Mouse (Mus musculus): Measurements from ENCODE around the gene Nova1. TPM values are rescaled to one million over a fixed set of nuclear protein-coding genes. Genes with fewer than 3 reads are reported as not detected.
A peak's percentile ranks its signal among the peaks of the same experiment; 100 is the strongest.

The Nova1 gene
- polyA plus RNA-seq, 1 experiment from 2014 or later = 3.7 TPM

GRCm38 (mm10) chr12:46731943-46732342, 86.8 kb downstream of the Nova1 start:
- ATAC-seq (replicated peaks; ENCODE audit: insufficient number of reproducible peaks, low FRiP score, low TSS enrichment, low read depth) = no peak
- Histone ChIP-seq H3K9ac (replicated peaks; ENCODE audit: low read length) (no peak overlapping the region), H3K4me3 (ENCODE audit: low read depth, low read length) (no peak overlapping the region), H3K36me3 (replicated peaks; ENCODE audit: control insufficient read depth, insufficient read depth, low read depth, low read length) (no peaks in the 10 kb centered on the region), H3K27me3 (ENCODE audit: control insufficient read depth, insufficient read depth, low read length) (no peaks in the 10 kb centered on the region), H3K4me1 (ENCODE audit: control insufficient read depth, insufficient read depth, low read length) (no peaks in the 10 kb centered on the region), H3K27ac (replicated peaks; ENCODE audit: low read depth, low read length) (no peak overlapping the region), H3K4me2 (ENCODE audit: low read depth, low read length) (no peak overlapping the region), H3K9me3 (replicated peaks; ENCODE audit: control insufficient read depth, low read length) (no peaks in the 10 kb centered on the region)
- WGBS = 76% methylated on average over 1 of the region's 1 CpGs
- no peak for DNase-seq (ENCODE audit: low spot score)

GRCm38 (mm10) chr12:46721914-46722313, 96.8 kb downstream of the Nova1 start:
- peak; percentile 9 for DNase-seq (ENCODE audit: low spot score)
- 57% methylated on average over 8 of the region's 8 CpGs for WGBS

GRCm38 (mm10) chr12:46719076-46719475, 99.7 kb downstream of the Nova1 start:
- Histone ChIP-seq H3K27ac (replicated peaks; ENCODE audit: low read depth, low read length) (no peak overlapping the region), H3K9me3 (replicated peaks; ENCODE audit: control insufficient read depth, low read length) (no peaks in the 10 kb centered on the region), H3K4me1 (ENCODE audit: control insufficient read depth, insufficient read depth, low read length) (no peaks in the 10 kb centered on the region), H3K4me3 (ENCODE audit: low read depth, low read length) (no peak overlapping the region), H3K27me3 (ENCODE audit: control insufficient read depth, insufficient read depth, low read length) (no peaks in the 10 kb centered on the region), H3K9ac (replicated peaks; ENCODE audit: low read length) (no peak overlapping the region), H3K4me2 (ENCODE audit: low read depth, low read length) (no peak overlapping the region), H3K36me3 (replicated peaks; ENCODE audit: control insufficient read depth, insufficient read depth, low read depth, low read length) (no peaks in the 10 kb centered on the region)
- DNase-seq (ENCODE audit: low spot score) (no peak), ATAC-seq (replicated peaks; ENCODE audit: insufficient number of reproducible peaks, low FRiP score, low TSS enrichment, low read depth) (no peak)
- 89% methylated on average over 4 of the region's 4 CpGs for WGBS

More at GRCm38 (mm10) chr12:46721914-46722313, 96.8 kb downstream of the Nova1 start:
- Histone ChIP-seq H3K4me1 (ENCODE audit: control insufficient read depth, insufficient read depth, low read length) (no peaks in the 10 kb centered on the region), H3K27ac (replicated peaks; ENCODE audit: low read depth, low read length) (no peak overlapping the region), H3K36me3 (replicated peaks; ENCODE audit: control insufficient read depth, insufficient read depth, low read depth, low read length) (no peaks in the 10 kb centered on the region), H3K27me3 (ENCODE audit: control insufficient read depth, insufficient read depth, low read length) (no peaks in the 10 kb centered on the region), H3K4me2 (ENCODE audit: low read depth, low read length) (no peak overlapping the region), H3K4me3 (ENCODE audit: low read depth, low read length) (no peak overlapping the region), H3K9me3 (replicated peaks; ENCODE audit: control insufficient read depth, low read length) (no peaks in the 10 kb centered on the region), H3K9ac (replicated peaks; ENCODE audit: low read length) (no peak overlapping the region)
- no peak for ATAC-seq (replicated peaks; ENCODE audit: insufficient number of reproducible peaks, low FRiP score, low TSS enrichment, low read depth)

- H3K4me3 ChIP-seq (ENCODE audit: low read depth, low read length) = no peak overlapping the region
- no peak overlapping the region for H3K9ac ChIP-seq (replicated peaks; ENCODE audit: low read length)
- DNase-seq (ENCODE audit: low spot score) = no peak
- H3K36me3 ChIP-seq (replicated peaks; ENCODE audit: control insufficient read depth, insufficient read depth, low read depth, low read length) = no peaks in the 10 kb centered on the region
- no peaks in the 10 kb centered on the region for H3K27me3 ChIP-seq (ENCODE audit: control insufficient read depth, insufficient read depth, low read length)
- no peaks in the 10 kb centered on the region for H3K9me3 ChIP-seq (replicated peaks; ENCODE audit: control insufficient read depth, low read length)
- WGBS = 79% methylated on average over 2 of the region's 2 CpGs
- H3K4me2 ChIP-seq (ENCODE audit: low read depth, low read length) = no peak overlapping the region
- H3K27ac ChIP-seq (replicated peaks; ENCODE audit: low read depth, low read length) = no peak overlapping the region
- no peak for ATAC-seq (replicated peaks; ENCODE audit: insufficient number of reproducible peaks, low FRiP score, low TSS enrichment, low read depth)
- H3K4me1 ChIP-seq (ENCODE audit: control insufficient read depth, insufficient read depth, low read length) = no peaks in the 10 kb centered on the region
These were observed 108.6 kb downstream of the Nova1 start for GRCm38 (mm10) chr12:46710094-46710493.

GRCm38 (mm10) chr12:46709475-46709874, 109.3 kb downstream of the Nova1 start:
- ATAC-seq (replicated peaks; ENCODE audit: insufficient number of reproducible peaks, low FRiP score, low TSS enrichment, low read depth) (no peak), DNase-seq (ENCODE audit: low spot score) (no peak)
- no peaks in the 10 kb centered on the region for H3K36me3 ChIP-seq (replicated peaks; ENCODE audit: control insufficient read depth, insufficient read depth, low read depth, low read length)
- no peaks in the 10 kb centered on the region for H3K4me1 ChIP-seq (ENCODE audit: control insufficient read depth, insufficient read depth, low read length)
- H3K27me3 ChIP-seq (ENCODE audit: control insufficient read depth, insufficient read depth, low read length) = no peaks in the 10 kb centered on the region
- H3K4me2 ChIP-seq (ENCODE audit: low read depth, low read length) = no peak overlapping the region
- H3K27ac ChIP-seq (replicated peaks; ENCODE audit: low read depth, low read length) = no peak overlapping the region
- no peak overlapping the region for H3K4me3 ChIP-seq (ENCODE audit: low read depth, low read length)
- WGBS = 92% methylated on average over 7 of the region's 7 CpGs
- H3K9ac ChIP-seq (replicated peaks; ENCODE audit: low read length) = no peak overlapping the region
- H3K9me3 ChIP-seq (replicated peaks; ENCODE audit: control insufficient read depth, low read length) = no peaks in the 10 kb centered on the region

GRCm38 (mm10) chr12:46700202-46700601, 118.5 kb downstream of the Nova1 start:
- DNase-seq (ENCODE audit: low spot score) (no peak), ATAC-seq (replicated peaks; ENCODE audit: insufficient number of reproducible peaks, low FRiP score, low TSS enrichment, low read depth) (no peak)
- Histone ChIP-seq H3K4me1 (ENCODE audit: control insufficient read depth, insufficient read depth, low read length) (no peaks in the 10 kb centered on the region), H3K36me3 (replicated peaks; ENCODE audit: control insufficient read depth, insufficient read depth, low read depth, low read length) (no peaks in the 10 kb centered on the region), H3K4me2 (ENCODE audit: low read depth, low read length) (no peak overlapping the region), H3K4me3 (ENCODE audit: low read depth, low read length) (no peak overlapping the region), H3K9ac (replicated peaks; ENCODE audit: low read length) (no peak overlapping the region), H3K9me3 (replicated peaks; ENCODE audit: control insufficient read depth, low read length) (no peaks in the 10 kb centered on the region), H3K27me3 (ENCODE audit: control insufficient read depth, insufficient read depth, low read length) (no peaks in the 10 kb centered on the region), H3K27ac (replicated peaks; ENCODE audit: low read depth, low read length) (no peak overlapping the region)
- WGBS = 82% methylated on average over 8 of the region's 8 CpGs

- no peak for DNase-seq (ENCODE audit: low spot score)
These were observed 142.4 kb downstream of the Nova1 start for GRCm38 (mm10) chr12:46676341-46676740.

GRCm38 (mm10) chr12:46666706-46667105, 152.0 kb downstream of the Nova1 start:
- H3K4me1 ChIP-seq (ENCODE audit: control insufficient read depth, insufficient read depth, low read length) = no peaks in the 10 kb centered on the region
- DNase-seq (ENCODE audit: low spot score) (no peak), ATAC-seq (replicated peaks; ENCODE audit: insufficient number of reproducible peaks, low FRiP score, low TSS enrichment, low read depth) (no peak)
- no peak overlapping the region for H3K4me3 ChIP-seq (ENCODE audit: low read depth, low read length)
- H3K4me2 ChIP-seq (ENCODE audit: low read depth, low read length) = no peak overlapping the region
- H3K36me3 ChIP-seq (replicated peaks; ENCODE audit: control insufficient read depth, insufficient read depth, low read depth, low read length) = no peaks in the 10 kb centered on the region
- no peaks in the 10 kb centered on the region for H3K27me3 ChIP-seq (ENCODE audit: control insufficient read depth, insufficient read depth, low read length)
- H3K27ac ChIP-seq (replicated peaks; ENCODE audit: low read depth, low read length) = no peak overlapping the region
- no peak overlapping the region for H3K9ac ChIP-seq (replicated peaks; ENCODE audit: low read length)
- no peaks in the 10 kb centered on the region for H3K9me3 ChIP-seq (replicated peaks; ENCODE audit: control insufficient read depth, low read length)
- WGBS = 69% methylated on average over 2 of the region's 2 CpGs

More at GRCm38 (mm10) chr12:46676341-46676740, 142.4 kb downstream of the Nova1 start:
- Histone ChIP-seq H3K27me3 (ENCODE audit: control insufficient read depth, insufficient read depth, low read length) (no peaks in the 10 kb centered on the region), H3K4me2 (ENCODE audit: low read depth, low read length) (no peak overlapping the region), H3K36me3 (replicated peaks; ENCODE audit: control insufficient read depth, insufficient read depth, low read depth, low read length) (no peaks in the 10 kb centered on the region), H3K9ac (replicated peaks; ENCODE audit: low read length) (no peak overlapping the region), H3K9me3 (replicated peaks; ENCODE audit: control insufficient read depth, low read length) (no peaks in the 10 kb centered on the region), H3K27ac (replicated peaks; ENCODE audit: low read depth, low read length) (no peak overlapping the region), H3K4me1 (ENCODE audit: control insufficient read depth, insufficient read depth, low read length) (no peaks in the 10 kb centered on the region), H3K4me3 (ENCODE audit: low read depth, low read length) (no peak overlapping the region)
- 79% methylated on average over 2 of the region's 2 CpGs for WGBS
- ATAC-seq (replicated peaks; ENCODE audit: insufficient number of reproducible peaks, low FRiP score, low TSS enrichment, low read depth) = no peak
